Mouse (Mus musculus): Measurements from ENCODE around the gene Prr23a1.
A peak's percentile ranks its signal among the peaks of the same experiment; 100 is the strongest.

The Prr23a1 gene

DNA sequence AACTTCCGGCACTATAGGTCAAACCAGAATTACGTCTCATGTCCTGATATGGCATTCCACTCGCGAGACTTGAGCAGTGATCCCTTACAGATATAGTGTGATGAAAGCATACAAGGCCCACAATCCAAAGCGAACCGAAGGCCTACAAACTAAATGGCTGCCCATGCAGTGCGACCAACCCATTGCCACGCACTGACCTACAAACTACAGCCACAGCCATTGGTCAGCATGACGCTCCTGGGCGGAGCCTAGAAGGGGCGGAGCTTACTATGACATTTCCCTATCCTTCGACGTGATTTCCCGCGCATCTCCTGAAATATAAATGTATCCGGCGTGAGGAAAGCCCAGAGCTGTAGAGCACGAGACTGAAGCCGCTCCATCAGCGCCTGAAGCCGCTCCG, at the start of gene Prr23a1:
Gene Prr23a1 (plus strand): TSS at position 387 of the 400 bp plus-strand sequence.
- DNase-seq: no peak

DNA sequence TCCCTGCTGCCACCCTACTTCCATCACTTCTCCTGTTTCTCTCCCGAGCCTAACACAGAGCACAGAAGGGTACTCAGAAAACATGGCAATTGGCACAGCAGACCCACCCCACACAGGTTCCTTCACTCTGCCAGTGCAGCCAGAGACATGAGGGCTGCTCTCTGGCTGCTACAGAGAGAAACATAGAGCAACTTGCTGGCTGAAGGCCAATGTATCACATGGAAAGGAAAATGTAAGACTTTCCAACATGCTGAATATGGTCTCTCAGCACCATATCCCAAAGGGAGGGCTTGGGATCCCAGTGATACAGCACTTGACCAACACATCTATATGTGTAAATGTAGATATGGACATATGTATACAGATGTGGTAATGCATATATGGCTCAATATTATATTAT, 43.3 kb upstream of the Prr23a1 start:
- no peak for DNase-seq

GRCm38 (mm10) chr9:98803971-98804370, 38.3 kb upstream of the Prr23a1 start:
- no peak for DNase-seq

GRCm38 (mm10) chr9:98805511-98805910, 36.8 kb upstream of the Prr23a1 start:
- DNase-seq: no peak

DNA sequence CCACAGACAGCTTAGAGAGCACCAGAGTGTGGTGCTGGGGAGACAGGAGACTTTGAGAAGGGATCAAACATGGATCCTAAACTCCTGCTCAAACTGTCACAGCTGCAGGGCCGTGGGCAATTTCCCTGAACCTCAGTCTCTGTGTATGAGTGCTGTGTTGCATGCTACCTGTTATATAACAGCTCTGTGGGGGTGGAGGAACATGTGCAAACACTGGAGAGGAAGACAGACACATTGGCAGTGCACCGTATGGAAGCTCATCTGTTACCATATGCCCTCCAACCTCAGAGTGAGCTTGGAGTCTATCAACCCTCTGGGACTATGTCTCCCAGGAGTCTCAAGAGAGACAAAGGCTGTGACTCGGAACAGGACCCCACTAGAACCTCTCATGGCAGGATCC, 36.4 kb upstream of the Prr23a1 start:
- no peak for DNase-seq

DNA sequence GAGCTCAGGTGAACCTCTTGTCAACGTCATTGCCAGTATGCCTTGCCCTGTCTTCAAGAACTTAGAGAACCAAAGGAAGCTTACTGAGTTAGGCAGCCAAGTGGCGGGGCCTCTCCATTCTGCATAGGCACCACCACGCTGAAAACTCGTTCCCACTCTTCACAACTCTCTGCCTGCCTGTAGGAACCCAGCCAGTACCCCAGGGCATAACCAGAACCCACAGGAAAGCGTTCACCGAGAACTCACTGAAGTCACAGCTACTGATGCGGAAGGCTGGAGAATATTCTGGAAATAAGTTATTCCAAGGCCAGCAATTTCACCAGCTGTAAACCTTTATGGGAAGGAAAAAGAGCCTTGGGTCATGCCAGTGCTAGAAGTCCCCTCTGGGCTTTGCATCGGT, 34.7 kb upstream of the Prr23a1 start:
- DNase-seq: no peak

DNA sequence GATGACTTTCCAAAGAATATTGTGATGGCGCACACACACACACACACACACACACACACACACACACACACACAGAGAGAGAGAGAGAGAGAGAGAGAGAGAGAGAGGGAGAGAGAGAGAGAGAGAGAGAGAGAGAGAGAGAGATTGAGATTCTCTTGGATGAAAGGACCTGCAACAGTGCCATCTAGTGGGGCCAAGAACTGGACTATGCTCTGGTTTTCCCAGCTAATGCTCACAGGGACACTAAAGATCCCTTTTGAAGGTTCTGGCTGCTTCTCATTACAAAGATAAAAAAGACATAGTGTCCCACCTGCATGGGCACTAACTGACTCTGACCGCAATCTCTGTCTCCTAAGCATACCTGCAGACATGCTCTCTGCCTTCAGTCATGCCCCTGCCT, 32.8 kb upstream of the Prr23a1 start:
- peak; percentile 17 for DNase-seq

DNA sequence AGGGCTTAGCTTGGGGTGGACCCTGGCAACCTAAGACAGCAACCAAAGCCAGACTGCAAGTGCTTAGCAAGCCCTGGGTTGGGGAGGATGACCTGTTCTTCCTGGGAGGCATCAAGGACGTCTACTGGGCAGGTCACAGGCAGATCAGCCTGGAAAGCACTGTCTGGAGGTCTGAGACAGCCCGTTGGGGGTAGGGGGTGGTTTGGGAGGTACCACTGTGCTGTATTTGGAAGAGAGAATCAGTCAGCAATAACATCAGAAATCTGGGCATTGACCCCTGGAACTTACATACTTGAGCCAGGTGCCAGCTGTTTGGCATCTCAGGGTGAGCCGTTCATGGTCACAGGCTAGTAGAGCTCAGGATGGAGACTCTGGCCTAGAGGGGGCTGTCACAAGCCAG, 26.2 kb upstream of the Prr23a1 start:
- DNase-seq: no peak

GRCm38 (mm10) chr9:98817592-98817991, 24.7 kb upstream of the Prr23a1 start:
- no peak for DNase-seq

DNA sequence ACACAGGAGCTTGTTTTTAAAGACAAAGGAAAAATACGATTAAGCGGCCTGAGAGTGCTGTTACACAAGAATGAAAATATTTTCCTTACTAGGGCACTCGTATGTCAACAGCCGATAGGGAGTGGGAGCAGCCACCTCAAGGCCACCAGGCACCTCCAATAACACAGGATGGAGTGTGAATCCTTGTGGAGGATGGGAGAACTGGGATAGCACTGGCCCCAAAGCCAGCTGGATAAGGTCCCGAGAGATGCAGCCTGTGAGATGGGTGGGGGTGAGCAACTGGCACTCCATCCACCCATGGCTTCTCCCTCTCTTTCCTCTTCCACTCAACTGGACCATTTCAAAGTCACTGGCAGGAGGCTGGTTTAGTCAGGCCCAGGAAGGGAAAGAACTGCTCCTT, 23.3 kb upstream of the Prr23a1 start:
- DNase-seq: no peak

DNA sequence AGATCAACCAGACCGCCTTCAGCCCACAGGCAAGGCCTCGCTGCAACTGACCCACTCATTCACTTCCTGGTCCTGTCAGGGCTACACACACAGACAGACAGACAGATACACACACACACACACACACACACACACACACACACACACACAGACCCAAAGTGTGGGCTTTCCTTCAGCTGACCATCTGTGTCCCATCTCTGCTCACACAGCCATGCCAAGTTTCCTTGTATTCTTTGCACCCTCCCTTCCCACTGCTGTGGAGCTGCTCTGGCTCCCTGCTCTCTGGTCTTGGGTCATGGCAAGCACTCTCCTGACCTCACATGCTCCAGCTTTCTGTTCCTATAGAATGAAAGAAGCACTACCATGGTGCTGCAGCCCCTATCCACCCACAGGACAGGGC, 22.8 kb upstream of the Prr23a1 start:
- no peak for DNase-seq

GRCm38 (mm10) chr9:98820461-98820860, 21.8 kb upstream of the Prr23a1 start:
- no peak for DNase-seq

GRCm38 (mm10) chr9:98821067-98821466, 21.2 kb upstream of the Prr23a1 start:
- DNase-seq: no peak

DNA sequence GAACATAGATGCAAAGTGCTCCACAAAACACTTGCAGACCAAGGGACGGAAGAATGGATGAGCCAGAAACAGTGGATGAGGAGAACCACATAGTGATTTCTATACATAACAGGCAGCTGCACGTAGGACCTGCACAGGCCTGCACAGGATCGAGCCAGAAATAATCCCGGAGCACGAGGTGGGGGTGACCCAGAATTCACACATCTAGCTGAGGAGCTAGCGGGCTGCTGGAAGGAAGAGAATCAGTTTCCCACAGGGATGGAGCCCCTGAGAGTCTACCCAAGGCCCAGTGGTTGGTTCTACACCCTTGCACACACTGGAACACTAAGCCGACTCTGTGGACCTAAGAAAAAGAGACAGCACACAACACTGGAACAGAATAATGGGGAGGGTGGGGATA, 18.5 kb upstream of the Prr23a1 start:
- no peak for DNase-seq

DNA sequence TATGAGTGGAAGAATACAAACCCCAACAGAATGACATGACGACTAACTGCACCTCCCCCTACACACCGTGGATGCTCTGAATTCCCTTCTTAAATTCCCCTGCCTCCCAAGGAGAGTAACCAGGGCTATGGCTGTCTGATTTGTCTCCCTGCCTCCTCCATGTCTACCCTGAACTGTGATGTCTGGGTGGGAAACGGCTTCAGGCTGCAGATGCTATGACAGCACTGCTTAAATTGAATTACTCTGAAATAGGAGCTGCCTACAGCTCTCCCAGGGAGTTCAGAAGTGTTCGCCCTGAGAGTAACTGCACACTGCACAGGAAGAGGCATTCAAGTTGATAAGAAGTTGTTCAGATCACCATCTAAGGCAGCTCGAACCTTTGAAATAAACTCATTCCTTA, 12.8 kb upstream of the Prr23a1 start:
- DNase-seq: no peak

DNA sequence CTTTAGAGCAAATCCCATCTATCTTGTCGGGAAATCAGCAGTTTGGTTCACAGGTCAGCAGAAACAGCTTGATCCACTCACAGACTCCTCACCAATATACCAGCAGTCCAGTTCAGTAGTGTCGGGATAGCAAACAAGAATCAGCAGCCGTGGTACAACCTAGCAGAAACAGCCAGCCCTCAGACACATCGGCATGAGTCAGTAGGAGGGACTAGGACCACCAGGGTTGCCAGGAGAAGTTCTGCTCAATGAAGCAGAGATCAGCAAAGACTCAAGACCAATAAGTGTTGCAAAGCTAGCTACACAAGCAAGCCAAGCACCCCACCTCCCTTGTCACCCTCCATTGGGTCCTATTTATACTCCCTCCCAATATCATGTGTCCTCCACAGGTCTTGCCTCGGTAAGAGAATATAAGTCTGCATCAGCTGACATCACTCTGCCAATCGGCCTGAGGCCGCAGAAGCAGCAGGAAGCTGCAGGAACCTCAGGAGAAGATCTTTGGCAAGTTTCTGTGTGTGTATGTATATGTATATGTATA, 4.7 kb upstream of the Prr23a1 start:
- DNase-seq: no peak

DNA sequence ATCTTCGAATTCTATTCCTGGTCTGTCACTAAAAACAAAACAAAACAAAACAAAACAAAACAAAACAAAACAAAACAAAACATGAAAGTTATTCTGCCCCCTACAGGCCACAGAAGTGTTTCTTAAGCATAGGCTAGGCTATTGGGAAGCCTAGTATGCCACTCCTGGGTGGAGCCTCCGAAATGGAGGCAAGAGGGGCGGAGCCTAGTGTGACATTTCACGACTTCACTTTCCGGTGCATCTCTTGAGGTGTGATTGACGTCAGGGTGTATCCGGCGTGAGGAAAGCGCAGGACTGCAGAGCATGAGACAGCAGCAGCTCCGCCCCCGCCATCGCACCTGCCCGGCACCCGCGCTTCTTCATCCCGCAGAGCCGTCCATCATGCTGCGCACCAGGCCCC, 13.9 kb downstream of the Prr23a1 start, which contains the start of gene Prr23a2:
Gene Prr23a2 (plus strand): TSS at position 285 of the 400 bp plus-strand sequence.
- no peak for DNase-seq

DNA sequence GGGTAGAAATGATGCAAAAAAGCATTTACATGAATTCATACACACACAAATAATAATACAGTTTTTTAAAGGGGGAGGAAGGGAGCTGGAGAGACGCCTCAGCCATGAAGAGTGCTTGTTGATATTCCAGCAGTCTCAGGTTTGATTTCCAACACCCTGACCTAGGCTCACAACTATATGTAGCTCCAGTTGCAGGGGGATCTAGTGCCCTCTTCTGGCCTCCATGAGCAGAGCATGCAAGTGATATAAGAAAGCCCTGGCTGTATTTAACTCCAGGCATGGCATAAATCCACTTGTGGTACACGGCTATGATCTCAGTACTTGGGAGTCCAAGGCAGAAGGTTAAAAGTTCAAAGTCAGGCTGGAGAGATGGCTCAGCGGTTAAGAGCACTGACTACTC, 21.2 kb downstream of the Prr23a1 start:
- no peak for DNase-seq

DNA sequence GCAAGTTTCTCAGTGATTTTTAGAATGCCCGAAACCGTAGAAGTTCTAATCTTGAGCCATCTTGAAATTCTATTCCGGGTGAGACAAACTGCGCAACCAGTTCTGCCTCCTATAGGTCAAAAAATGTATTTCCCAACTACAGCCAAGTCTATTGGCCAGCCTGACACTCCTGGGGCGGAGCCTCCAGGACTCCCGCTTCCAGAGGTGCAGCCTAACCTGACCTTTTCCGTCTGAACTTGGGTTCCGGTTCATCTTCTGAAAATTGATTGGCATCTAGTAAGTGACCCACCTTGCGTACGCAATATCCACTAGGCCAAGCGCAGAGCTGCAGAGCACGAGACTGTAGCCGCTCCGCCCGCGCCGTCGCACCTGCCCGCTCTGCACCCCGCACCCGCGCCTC, 22.3 kb downstream of the Prr23a1 start, which contains the start of gene Prr23a3:
Gene Prr23a3 (plus strand): TSS at position 197 of the 400 bp plus-strand sequence.
- no peak for DNase-seq

Data from right cerebral cortex, postnatal 25 days (tissue).